Mouse (Mus musculus) natural killer cell, adult 2 months (primary cell): Measurements from ENCODE around the gene Tlr6.

Experiments
- DNase-seq, 2 experiments: peaks; one replicate each; pipeline ENCODE4 v3.0.0; 2022; ENCODE audit warnings: low spot score in 2 of 2

Gene Tlr6

DNA sequence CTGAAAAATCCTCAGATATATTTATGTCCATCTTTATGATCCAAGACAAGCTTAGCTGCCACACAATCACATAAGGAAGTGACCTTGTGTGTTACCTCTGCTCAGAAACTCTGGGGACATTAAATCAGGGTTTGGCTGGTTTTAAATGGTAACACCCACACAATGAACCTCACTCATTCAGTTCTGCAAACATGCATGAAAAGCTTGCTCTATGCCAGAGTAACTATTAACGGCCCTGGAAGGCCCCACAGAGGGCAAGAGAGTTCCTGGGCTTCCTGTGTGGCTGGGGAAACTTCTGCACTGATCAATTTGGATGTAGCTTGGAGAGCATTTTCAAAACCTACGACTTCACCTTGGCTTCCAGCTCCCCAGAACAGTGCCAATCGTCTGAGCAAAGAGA, 27.7 kb downstream of the Tlr6 start:
- no peak for DNase-seq

DNA sequence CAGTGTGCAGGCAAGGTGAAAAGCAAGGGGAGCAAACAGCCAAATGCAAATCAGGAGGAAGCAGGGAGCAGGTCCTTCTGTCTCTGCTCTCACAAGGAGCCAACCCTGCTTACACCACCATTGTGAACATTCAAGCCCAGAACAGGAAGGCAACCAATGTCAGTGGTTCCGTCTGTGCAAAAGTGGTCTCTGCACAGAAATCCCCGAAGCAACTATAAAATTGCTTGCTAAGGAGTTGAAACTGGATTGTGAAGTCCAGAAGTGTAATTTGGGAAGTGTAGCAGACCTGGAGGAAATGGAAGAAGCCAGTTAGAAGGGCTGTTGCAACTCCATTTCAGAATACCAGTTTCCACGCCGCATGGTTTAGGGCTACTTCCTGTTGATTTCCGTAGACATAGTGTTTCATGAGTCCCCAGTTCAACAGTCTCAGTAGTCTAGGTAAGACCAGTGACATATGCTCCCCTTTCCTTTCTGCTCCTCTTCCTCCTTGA, 37.0 kb downstream of the Tlr6 start:
- peak in 1 of 2 experiments; percentile 17 for DNase-seq

DNA sequence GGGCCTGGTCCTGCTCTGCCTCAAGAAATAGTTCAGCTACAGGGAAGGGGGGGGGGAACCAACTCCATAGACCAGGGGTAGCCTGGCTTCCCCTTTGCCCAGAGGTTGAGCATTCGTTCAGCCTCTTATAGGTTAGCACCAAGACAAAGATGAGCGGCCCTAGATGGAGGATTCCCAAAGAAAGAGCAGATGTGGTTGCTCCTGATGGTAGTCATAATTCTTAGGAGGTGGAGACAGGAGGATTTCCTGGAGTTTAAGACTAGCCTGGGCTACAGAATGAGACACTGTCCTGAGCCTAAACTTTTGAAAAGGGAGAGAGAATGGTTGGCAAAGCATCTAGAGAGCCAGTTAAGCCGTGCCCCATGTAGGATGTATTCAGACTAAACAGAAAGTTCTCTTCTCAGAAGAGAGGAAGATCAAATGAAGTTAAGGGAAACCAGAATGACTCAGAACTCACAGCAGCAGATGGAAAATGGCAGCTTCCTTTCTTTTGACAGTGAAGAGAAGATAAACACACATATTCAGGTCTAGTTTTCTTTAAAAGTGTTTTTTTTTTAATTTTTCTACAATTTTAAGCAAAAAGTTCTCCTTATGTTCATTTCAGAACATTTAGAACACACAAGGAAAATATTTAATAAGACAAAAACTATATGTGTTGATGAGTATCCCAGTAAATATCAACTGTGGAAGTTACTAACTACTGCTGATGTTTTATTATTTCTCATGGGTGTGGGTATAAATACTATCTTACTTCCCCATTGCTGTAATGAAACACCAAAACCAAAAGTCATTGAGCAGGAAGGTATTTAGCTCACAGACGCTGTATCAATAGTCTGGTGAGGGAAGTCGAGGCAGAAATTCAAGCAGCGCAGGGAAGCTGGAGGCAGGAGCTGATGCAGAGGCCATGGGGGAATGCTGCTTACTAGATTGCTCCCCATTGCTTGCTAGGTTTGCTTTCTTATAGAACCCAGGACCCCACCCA, 41.0 kb downstream of the Tlr6 start:
- DNase-seq, result no peak

DNA sequence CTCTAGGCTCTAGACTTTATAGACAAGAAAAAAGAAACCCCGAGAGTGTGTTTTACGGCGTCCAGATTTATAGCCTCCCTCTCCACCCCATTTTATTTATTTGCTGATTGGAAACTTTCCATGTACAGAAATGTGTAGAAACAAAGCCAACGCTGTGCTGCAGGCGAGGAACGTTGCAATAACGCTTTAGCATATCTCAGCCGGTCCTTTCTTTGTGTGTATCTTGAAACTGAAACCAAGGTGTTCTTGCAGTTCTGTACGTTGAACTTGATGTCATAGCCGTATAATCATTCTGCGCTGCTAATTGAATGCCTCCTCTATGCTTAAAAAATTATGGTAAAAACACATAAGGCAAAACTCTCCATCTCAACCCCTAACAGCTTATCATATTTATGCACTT, 42.2 kb downstream of the Tlr6 start:
- no peak for DNase-seq

DNA sequence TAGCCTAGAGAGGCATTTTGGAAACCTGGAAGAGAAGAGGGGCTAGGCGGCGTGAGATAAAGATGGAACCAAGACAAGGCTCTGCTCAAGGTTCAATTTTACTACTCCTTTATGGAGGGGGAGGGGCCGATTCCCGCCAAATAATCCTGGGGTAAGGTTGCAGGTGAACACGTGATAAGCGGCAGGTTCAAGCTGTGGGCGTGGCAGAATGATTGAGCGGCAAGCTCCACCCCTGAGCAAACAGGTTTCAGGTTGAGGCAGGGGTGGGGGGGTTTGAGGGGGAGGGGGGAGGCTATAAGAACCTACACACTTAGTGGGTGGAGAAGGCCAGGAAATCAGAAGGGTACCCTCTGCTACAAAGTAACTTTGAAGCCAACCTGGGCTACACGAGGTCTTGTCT, 42.7 kb downstream of the Tlr6 start:
- no peak for DNase-seq

DNA sequence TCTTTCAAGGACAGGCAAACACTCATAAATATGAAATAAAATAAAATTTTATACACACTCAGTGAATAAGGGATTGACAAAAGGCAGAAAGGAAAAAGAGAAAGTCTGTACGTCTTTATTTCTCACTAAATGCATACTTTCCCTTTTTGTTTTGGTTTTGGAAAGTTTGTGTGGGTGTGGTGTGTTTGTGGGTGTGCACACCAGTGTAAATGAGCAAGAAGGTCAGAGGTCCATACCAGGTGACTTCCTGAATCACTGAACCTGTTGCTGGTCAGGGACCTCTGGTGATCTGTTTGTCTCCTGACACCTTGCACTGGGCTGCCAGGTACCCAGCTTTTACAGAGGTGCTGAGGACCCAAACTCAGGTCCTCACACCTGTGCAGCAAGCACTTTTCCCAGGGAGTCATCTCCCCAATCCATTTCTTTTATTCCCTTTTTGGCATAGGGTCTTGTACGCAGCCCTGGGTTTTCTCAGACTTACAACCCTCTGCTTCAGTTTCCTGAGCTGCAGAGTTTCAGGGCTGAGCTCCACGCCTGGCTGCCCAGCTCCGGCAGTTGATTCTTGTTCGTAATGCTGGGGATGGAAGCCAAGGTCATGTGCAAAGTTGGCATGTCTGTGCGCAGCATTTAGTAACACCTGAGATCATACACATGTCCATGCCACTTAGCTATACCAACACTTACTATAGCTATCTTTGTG, 51.2 kb downstream of the Tlr6 start:
- peak in 1 of 2 experiments; percentile 10 for DNase-seq

DNA sequence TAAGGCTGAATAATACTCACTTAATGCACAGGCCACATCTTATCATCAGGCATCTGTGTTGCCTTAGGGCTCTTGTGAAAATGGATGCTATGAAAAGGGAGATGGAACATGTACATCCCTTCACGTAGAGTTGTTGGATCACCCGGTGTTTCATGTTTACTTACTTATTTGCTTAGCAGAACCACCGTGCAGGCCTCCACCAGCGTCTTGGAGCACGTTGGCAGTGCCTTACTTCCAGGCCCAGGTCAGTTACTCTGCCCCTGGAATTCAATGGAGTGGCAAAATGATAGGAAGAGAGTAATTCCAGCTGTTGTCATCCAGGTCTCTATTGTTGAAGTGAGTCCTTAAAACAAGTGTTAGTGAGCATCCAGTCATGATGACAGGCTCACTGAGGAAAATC, 52.0 kb downstream of the Tlr6 start:
- DNase-seq, result no peak

DNA sequence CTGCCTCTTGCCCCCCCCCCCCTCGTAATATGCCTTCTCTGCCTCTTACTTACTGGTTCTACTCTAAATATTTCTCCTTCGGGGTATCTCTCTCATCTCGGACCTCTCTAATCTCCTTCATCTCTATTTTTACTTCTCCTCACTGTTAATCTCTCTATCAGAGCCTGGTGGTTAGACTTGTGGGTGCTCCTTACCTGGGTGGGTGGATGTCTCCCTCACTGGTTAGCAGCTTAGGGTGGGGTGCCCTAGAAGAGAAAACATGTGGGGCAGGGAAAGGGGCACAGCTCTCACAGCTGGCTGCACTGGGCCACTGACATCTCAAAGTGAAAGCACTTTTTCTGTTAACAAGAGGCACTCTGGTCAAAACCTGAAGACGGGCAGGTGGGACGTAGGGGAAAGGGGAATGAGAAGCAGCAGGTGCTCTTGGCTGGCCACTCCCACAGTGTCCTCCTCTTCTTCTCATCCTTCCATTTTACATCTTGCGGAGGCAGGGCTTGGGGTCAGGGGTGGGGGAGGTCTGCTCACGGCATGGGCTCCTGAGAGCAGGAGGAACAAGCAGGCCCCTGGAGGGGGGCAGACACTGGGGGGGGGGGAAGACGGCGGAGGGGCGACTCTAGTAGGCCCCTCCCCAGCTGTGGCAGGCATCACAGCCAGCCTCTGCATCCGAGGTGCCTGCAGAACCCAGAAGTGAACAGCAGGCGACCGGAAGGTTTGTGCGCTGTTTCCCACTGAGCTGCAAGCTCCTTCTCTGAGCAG, 54.2 kb downstream of the Tlr6 start:
- DNase-seq, result peak in 1 of 2 experiments; percentile 39
